ENCODE assay signal across 20 mouse cellular contexts in genomic region chr5:28252999-28253398, GRCm38 (mm10). TPM values are rescaled to one million over a fixed set of nuclear protein-coding genes. Genes with fewer than 3 reads are reported as not detected.
DNase-seq lines count a peak whose midpoint lies in the region; TF ChIP-seq lines count a peak whose summit lies in the region.
"Had no signal": no experiment of that assay in that cellular context is flagged by ENCODE, and none has a peak within 500 bp of the region (broad histone marks: within the 10 kb centered on the region; RNA-seq: fewer than 3 reads in every experiment).

No protein-coding gene starts in this region.

- TF ChIP-seq CTCF in cerebellum, adult 2 months (IDR thresholded peaks at IDR 0.05; ENCODE audit: borderline replicate concordance, insufficient read depth, low read depth, low read length): no peak

- peak in 1 of 2 experiments; percentile 50 for DNase-seq in cerebellum, adult 2 months
- DNase-seq in cerebellum, adult 8-10 months: no peak
- DNase-seq in cerebellum, postnatal 10 days: peak; percentile 40 to 56
- DNase-seq in cerebellum, adult 9-11 months: no peak
- DNase-seq: adrenal gland, adult 2 months; adrenal gland, adult 8-10 months; adrenal gland, postnatal 10 days; adrenal gland, postnatal 14 days; adrenal gland, postnatal 25 days; adrenal gland, postnatal 36 days; B cell, adult 2 months; cerebellum, adult 11 months; cerebellum, adult 11-12 months; cerebellum, adult 18-20 months had no signal

- peaks cover 46% of the 10 kb centered on the region for H3K4me1 ChIP-seq in cerebellum, adult 2 months (ENCODE audit: control insufficient read depth, insufficient read depth, low read length)

- H3K4me3 ChIP-seq in cerebellum, adult 2 months (replicated peaks; ENCODE audit: insufficient read depth, low read depth, low read length): no peak overlapping the region

- 72% methylated on average over 4 of the region's 4 CpGs for WGBS in cerebellum, adult 2 months

- TF ChIP-seq POLR2A in cerebellum, adult 2 months (IDR thresholded peaks at IDR 0.05; ENCODE audit: borderline replicate concordance, insufficient read depth, low read length): no peak

- H3K27ac ChIP-seq in cerebellum, adult 2 months (ENCODE audit: insufficient read depth, low read length): peak overlapping the region; percentile 75

- H3K27me3 ChIP-seq in cerebellum, adult 2 months (ENCODE audit: control insufficient read depth, insufficient read depth, low read length): no peaks in the 10 kb centered on the region
- H3K27me3 ChIP-seq: CH12.LX had no signal

RNA-seq across cellular contexts. Expression of gene Cnpy1, which starts 7.4 kb away (rescaled TPM):
- polyA plus RNA-seq in cerebellum, adult 2 months (2012; rRNA removed): 313 and 399 TPM in 2 replicates
- polyA plus RNA-seq: activated CD4-positive, CD25-positive, alpha-beta regulatory T cell, adult 4 months; adrenal gland, adult 2 months; C2C12; CD4-positive, CD25-positive, alpha-beta regulatory T cell, adult 4 months; G1E; Patski had no signal

Comparison
In these comparisons a context has a peak if more than half of its experiments do, and no peak if none do; other contexts are left out.
1. DNase-seq: peak in cerebellum, postnatal 10 days (2 of 2); none in cerebellum, adult 8-10 months (single experiment) and cerebellum, adult 9-11 months (single experiment).